Mouse (Mus musculus) liver, embryonic 11.5 days (tissue): ENCODE data around the gene Rbm20. TPM values are rescaled to one million over a fixed set of nuclear protein-coding genes. Genes with fewer than 3 reads are reported as not detected.

ENCODE experiments used
- ATAC-seq: fragments of 200-750 bp; cut with Nextera tagmentation; replicated peaks from 2 replicates; pipeline ENCODE4 v1.8.0; 2017; ENCODE audit warnings: moderate number of reproducible peaks, mild to moderate bottlenecking, moderate TSS enrichment, moderate library complexity; ENCODE audit not compliant: low FRiP score
- DNase-seq: peaks from one replicate; pipeline ENCODE4 v3.0.0-alpha.2; 2017; ENCODE audit warnings: low spot score
- H3K27ac ChIP-seq: fragments of 300-500 bp; sonication (generic); 2 replicates; pipeline ENCODE4 v1.5.1; 2014; ENCODE audit warnings: mild to moderate bottlenecking, low read depth, low read length, control low read depth
- H3K27me3 ChIP-seq: fragments of 300-500 bp; sonication (generic); replicated peaks from 2 replicates; pipeline ENCODE4 v1.6.1; 2014; ENCODE audit warnings: low read length, mixed read lengths; ENCODE audit not compliant: control insufficient read depth, insufficient read depth
- H3K36me3 ChIP-seq: fragments of 300-500 bp; sonication (generic); 2 replicates; pipeline ENCODE4 v1.6.1; 2014; ENCODE audit warnings: mild to moderate bottlenecking, low read length, moderate library complexity, mixed read lengths; ENCODE audit not compliant: control insufficient read depth, insufficient read depth
- H3K4me1 ChIP-seq: fragments of 300-500 bp; sonication (generic); replicated peaks from 2 replicates; pipeline ENCODE4 v1.6.1; 2014; ENCODE audit warnings: low read length, mixed read lengths; ENCODE audit not compliant: control insufficient read depth, insufficient read depth
- H3K4me2 ChIP-seq: fragments of 300-500 bp; sonication (generic); 2 replicates; pipeline ENCODE4 v1.6.1; 2014; ENCODE audit warnings: mild to moderate bottlenecking, control low read depth, moderate library complexity
- H3K4me3 ChIP-seq: fragments of 300-500 bp; sonication (generic); 2 replicates; pipeline ENCODE4 v1.5.1; 2014; ENCODE audit warnings: low read depth, low read length, control low read depth
- H3K9ac ChIP-seq: fragments of 300-500 bp; sonication (generic); 2 replicates; pipeline ENCODE4 v1.6.1; 2014; ENCODE audit warnings: low read depth, low read length, control low read depth
- H3K9me3 ChIP-seq: fragments of 300-500 bp; sonication (generic); 2 replicates; pipeline ENCODE4 v1.6.1; 2016; ENCODE audit warnings: low read length, inconsistent platforms, mixed read lengths; ENCODE audit not compliant: control insufficient read depth
- WGBS: fragments of 180-500 bp; shearing (Covaris S2); extraction: QIAGEN DNeasy Blood & Tissue Kit; methylation state at CpG from one replicate; pipeline ENCODE4 v1.1.7; 2014; 5-methylcytosine and 5-hydroxymethylcytosine counted together
- polyA plus RNA-seq: library from polyadenylated mRNA; unstranded; fragments of >200 nt; fragmentation: Nextera tagmentation; extraction: Ambion mirVana; gene quantifications from 2 replicates; pipeline ENCODE4 v1.2.1, GENCODE M21; 2014

Rbm20 gene
- polyA plus RNA-seq, 1 experiment from 2014 or later: 0.37 TPM

DNA sequence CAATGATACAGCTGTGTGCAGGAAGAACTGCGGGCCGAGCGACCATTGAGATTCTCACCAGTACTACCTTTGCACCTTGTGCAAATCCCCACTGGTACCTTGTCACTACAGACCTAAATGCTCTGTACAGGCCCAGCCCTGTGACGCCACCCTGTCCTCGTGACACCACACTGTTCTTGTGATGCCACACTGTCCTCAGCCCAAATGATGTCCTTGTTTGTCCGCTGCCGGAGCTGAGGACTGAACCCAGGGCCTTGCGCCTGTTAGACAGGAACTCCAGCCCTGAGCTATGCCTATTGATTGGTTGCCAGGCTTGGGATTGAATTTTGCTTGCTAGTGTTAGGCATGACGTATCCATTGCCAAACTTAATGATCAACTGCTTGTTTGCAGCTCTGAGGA, 40.3 kb downstream of the Rbm20 start:
- DNase-seq: no peak
- no peak overlapping the region for H3K9ac ChIP-seq

DNA sequence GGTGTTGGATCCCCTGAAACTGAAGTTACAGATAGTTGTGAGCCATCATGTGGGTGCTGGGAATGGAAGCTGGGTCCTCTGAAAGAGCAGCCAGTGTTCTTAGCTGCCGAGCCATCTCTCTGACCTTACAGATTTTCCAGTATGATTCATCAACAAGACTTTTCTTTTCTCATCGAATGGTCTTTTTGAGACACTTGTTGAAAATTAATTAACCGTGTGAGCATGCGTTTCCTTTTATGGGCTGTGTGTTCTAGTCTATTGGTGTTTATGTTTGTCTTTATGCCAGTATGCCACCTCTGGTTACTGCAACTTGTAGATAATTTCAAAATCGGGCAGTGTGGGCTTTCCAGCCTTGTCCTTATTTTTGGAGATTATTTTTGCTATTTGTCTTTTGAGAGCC, 45.1 kb downstream of the Rbm20 start:
- DNase-seq (no peak), ATAC-seq (no peak)
- WGBS: 87% methylated on average over 5 of the region's 5 CpGs
- Histone ChIP-seq H3K4me3 (no peak overlapping the region), H3K27ac (no peak overlapping the region), H3K27me3 (no peaks in the 10 kb centered on the region), H3K4me2 (no peak overlapping the region), H3K9ac (no peak overlapping the region), H3K9me3 (peaks cover 3% of the 10 kb centered on the region; the same call in 1 of the 2 replicates), H3K4me1 (no peaks in the 10 kb centered on the region), H3K36me3 (no peaks in the 10 kb centered on the region)

More for the DNA sequence above, 40.3 kb downstream of the Rbm20 start:
- Histone ChIP-seq H3K27me3 (no peaks in the 10 kb centered on the region), H3K4me3 (no peak overlapping the region), H3K9me3 (peaks cover 3% of the 10 kb centered on the region; the same call in 1 of the 2 replicates), H3K4me1 (no peaks in the 10 kb centered on the region), H3K27ac (no peak overlapping the region), H3K4me2 (no peak overlapping the region), H3K36me3 (no peaks in the 10 kb centered on the region)
- WGBS: 93% methylated on average over 9 of the region's 9 CpGs
- no peak for ATAC-seq

DNA sequence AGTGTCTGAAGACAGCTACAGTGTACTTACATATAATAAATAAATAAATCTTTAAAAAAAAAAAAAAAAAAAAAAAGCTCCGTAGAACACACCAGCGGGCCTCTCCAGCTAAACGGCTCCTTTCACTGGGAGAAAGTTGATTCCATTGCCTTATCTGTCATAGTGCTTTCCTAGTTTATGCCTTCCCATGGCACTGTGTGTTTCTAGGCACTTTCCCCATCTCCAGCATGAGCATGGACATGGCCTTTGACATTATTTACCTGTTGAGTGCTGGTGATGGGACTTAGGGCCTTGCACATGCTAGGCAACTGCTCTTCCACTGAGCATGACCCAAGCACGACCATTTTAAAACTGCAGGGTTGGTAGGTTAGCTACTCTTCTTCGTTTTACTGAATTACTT, 46.9 kb downstream of the Rbm20 start:
- ATAC-seq (no peak), DNase-seq (no peak)
- Histone ChIP-seq H3K27ac (no peak overlapping the region), H3K4me3 (no peak overlapping the region), H3K4me2 (no peak overlapping the region), H3K9ac (no peak overlapping the region), H3K4me1 (no peaks in the 10 kb centered on the region), H3K27me3 (no peaks in the 10 kb centered on the region), H3K9me3 (peaks cover 3% of the 10 kb centered on the region; the same call in 1 of the 2 replicates), H3K36me3 (no peaks in the 10 kb centered on the region)
- WGBS: 79% methylated on average over 5 of the region's 5 CpGs

DNA sequence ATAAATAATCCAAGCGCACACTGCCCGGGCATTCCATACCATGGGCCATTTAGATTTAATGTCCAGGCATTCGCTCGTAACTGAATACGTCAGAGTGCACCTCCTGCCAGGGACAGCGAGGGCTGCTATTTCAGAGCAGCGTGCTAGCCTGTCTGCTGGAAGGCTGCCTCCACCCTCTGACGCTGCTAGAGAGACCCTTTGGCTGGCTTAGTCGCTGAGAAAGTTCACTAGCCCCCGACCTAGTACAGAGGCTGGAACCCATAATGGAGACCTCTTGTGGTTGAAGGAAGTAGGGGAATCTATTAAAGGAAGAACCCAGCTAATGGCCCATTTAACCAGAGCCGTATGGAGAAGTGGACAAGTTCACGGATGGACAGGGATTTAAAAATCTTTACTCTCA, 49.2 kb downstream of the Rbm20 start:
- Histone ChIP-seq H3K4me1 (no peaks in the 10 kb centered on the region), H3K9ac (no peak overlapping the region), H3K27ac (no peak overlapping the region), H3K4me3 (no peak overlapping the region), H3K27me3 (no peaks in the 10 kb centered on the region), H3K9me3 (no peaks in the 10 kb centered on the region), H3K36me3 (no peaks in the 10 kb centered on the region), H3K4me2 (no peak overlapping the region)
- DNase-seq: no peak
- no peak for ATAC-seq
- 47% methylated on average over 12 of the region's 12 CpGs for WGBS

DNA sequence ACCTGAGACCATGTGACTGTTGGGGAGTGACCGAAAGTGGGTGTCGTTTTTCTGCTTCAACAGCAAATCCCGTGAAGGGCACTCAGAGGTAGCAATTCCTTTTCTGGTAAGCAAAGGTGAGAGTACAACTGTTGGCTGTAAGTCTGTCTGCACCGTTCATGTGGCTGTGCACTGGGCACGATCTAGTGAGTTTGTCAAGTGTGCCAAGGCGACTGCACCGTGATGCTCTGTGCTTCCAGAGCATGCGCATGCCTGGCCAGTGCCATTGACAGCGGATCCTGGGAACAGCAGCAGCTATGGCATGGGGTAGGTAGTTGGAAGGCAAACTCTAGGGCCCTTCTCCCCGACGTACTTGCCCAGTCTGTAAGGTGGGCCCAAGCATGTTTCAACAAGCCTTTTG, 49.6 kb downstream of the Rbm20 start:
- Histone ChIP-seq H3K27me3 (no peaks in the 10 kb centered on the region), H3K9me3 (no peaks in the 10 kb centered on the region), H3K4me1 (no peaks in the 10 kb centered on the region), H3K36me3 (no peaks in the 10 kb centered on the region), H3K4me2 (no peak overlapping the region), H3K4me3 (no peak overlapping the region), H3K27ac (no peak overlapping the region), H3K9ac (no peak overlapping the region)
- ATAC-seq: no peak
- DNase-seq: no peak
- WGBS: 65% methylated on average over 11 of the region's 11 CpGs

DNA sequence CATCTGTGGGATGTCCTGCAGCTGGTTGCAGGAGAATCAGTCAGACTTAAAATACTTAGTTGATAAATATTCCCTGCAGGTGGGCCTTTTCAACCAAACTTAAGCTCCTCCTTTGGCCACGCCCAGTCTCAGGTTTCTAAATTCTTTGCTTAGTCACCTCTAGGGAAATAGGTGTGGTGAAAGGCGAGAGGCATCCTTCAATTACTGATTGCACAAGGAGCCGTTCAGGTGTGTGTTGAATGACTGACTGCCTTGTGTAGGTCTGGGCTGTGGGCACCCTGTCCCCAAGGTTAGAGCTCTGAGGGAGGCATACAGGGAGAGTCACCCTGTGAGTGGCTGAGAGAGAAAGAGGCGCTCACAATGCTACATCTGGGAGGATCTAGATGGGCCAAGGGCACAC, 50.2 kb downstream of the Rbm20 start:
- ATAC-seq (no peak), DNase-seq (no peak)
- WGBS: 48% methylated on average over 4 of the region's 4 CpGs
- H3K9ac ChIP-seq: no peak overlapping the region
- no peaks in the 10 kb centered on the region for H3K9me3 ChIP-seq
- no peaks in the 10 kb centered on the region for H3K4me1 ChIP-seq
- H3K27me3 ChIP-seq: no peaks in the 10 kb centered on the region
- no peaks in the 10 kb centered on the region for H3K36me3 ChIP-seq
- H3K4me3 ChIP-seq: no peak overlapping the region
- H3K4me2 ChIP-seq: no peak overlapping the region
- H3K27ac ChIP-seq: no peak overlapping the region

DNA sequence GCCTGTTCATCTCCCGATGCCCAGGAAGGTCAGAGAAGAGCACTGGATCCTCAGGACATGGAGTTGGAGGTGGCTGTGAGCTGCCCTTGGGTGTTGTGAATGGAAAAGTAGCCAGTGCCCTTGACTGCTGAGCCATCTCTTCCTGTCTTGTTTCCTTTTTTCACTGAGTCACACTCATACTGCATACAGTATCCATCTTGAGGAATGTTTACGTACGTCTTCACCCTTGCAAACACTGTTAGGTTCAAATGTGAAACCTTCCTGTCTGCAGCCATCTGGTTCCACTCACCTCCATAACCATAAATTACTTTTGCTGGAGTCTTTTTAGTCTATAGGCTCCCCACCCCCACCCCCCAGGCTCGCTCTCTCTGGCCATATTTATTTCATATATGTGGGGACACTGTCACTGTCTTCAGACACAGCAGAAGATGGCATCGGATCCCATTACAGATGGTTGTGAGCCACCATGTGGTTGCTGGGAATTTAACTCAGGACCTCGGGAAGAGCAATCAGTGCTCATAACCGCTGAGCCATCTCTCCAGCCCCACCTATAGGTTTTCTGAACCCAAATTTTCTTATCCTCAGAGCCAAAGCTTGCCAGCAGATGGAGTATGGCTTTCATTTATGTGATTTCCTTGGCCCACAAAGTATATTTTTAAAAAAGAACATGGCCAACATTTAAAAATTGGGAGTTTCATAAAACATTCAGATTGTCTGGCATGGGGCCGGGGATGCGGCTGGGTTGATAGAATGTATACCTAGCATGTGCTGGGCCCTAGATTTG, 51.0 kb downstream of the Rbm20 start:
- no peaks in the 10 kb centered on the region for H3K4me1 ChIP-seq
- no peak overlapping the region for H3K9ac ChIP-seq
- H3K27me3 ChIP-seq: no peaks in the 10 kb centered on the region
- no peak overlapping the region for H3K27ac ChIP-seq
- no peak overlapping the region for H3K4me3 ChIP-seq
- H3K4me2 ChIP-seq: no peak overlapping the region
- H3K9me3 ChIP-seq: no peaks in the 10 kb centered on the region
- 72% methylated on average over 9 of the region's 9 CpGs for WGBS
- H3K36me3 ChIP-seq: no peaks in the 10 kb centered on the region
- ATAC-seq (no peak), DNase-seq (no peak)

DNA sequence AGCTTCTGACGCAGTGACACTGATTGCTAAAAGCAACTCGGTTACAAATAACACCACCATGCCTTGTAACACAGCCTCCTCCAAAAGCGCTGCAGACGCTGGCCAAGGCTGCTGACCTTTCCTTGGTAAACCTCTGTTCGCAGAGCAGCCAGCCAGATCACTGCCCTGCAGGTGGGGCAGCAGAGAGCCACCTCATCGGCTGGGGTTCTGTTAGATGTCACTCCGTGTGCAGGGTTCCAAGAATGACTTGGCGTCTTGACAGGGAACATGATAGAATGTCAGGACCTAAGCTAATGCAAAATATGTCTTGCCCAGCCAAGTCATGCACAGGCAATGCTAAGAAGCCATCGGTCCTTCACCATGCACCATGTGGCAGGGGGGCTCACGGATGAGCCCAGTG, 52.8 kb downstream of the Rbm20 start:
- Histone ChIP-seq H3K27ac (no peak overlapping the region), H3K4me1 (no peaks in the 10 kb centered on the region), H3K4me3 (no peak overlapping the region), H3K9me3 (no peaks in the 10 kb centered on the region), H3K36me3 (no peaks in the 10 kb centered on the region), H3K9ac (no peak overlapping the region), H3K4me2 (no peak overlapping the region), H3K27me3 (no peaks in the 10 kb centered on the region)
- DNase-seq: no peak
- WGBS: 69% methylated on average over 10 of the region's 10 CpGs
- ATAC-seq: no peak

DNA sequence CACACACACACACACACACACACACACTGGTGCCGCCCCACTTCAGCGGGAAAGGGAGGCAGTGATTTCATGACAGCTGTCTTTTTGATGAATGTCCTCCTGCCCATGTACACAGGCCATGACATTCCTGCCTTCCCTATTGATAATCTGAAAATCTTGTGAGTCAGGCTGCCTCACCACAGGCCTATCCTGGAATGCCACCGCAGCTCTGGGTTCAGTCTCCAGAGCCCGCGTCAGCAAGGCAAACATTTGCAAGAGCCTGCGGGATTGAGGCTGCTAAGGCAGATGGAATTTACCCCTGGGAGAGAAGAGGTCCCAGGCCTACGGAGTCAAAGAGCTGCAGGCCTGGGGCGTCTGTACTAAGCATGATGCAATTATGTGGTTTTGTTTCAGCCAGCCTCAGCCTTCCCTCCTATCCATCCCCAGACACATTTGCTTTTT, 54.7 kb downstream of the Rbm20 start:
- DNase-seq: no peak
- 47% methylated on average over 8 of the region's 8 CpGs for WGBS
- Histone ChIP-seq H3K4me1 (no peaks in the 10 kb centered on the region), H3K4me3 (no peak overlapping the region), H3K4me2 (no peak overlapping the region), H3K9me3 (no peaks in the 10 kb centered on the region), H3K27ac (no peak overlapping the region), H3K27me3 (no peaks in the 10 kb centered on the region), H3K36me3 (no peaks in the 10 kb centered on the region), H3K9ac (no peak overlapping the region)
- no peak for ATAC-seq
